Mouse (Mus musculus): ENCODE measurements around the gene Csf2rb2.

GRCm38 (mm10) chr15:78254751-78255150, 50.8 kb downstream of the Csf2rb2 start:
- no peak for TF ChIP-seq POLR2A (IDR thresholded peaks at IDR 0.05; ENCODE audit: borderline replicate concordance, extremely low read depth, insufficient read depth, insufficient read length, poor library complexity, severe bottlenecking)
- TF ChIP-seq CTCF (IDR thresholded peaks at IDR 0.05; ENCODE audit: borderline replicate concordance, extremely low read depth, insufficient read depth, insufficient read length) = peak; percentile 50; the same call in 1 of the 2 replicates
